Mouse (Mus musculus) retina, embryonic 14.5 days (tissue): Measurements from ENCODE around the gene Nme7.

ENCODE experiments used
- DNase-seq: peaks from one replicate; pipeline ENCODE4 v3.0.0-alpha.2; 2015; ENCODE audit warnings: low spot score

Gene Nme7

GRCm38 (mm10) chr1:164303821-164304220 is at the start of gene Nme7:
Gene Nme7 (plus strand): TSS chr1:164304121.
- no peak for DNase-seq

- no peak for DNase-seq
These were observed 49.1 kb upstream of the Nme7 start for GRCm38 (mm10) chr1:164254836-164255235.

GRCm38 (mm10) chr1:164260171-164261028 is 43.5 kb upstream of the Nme7 start:
- DNase-seq: no peak

GRCm38 (mm10) chr1:164261553-164261952 is 42.4 kb upstream of the Nme7 start:
- no peak for DNase-seq

- no peak for DNase-seq
These were observed 33.0 kb upstream of the Nme7 start for GRCm38 (mm10) chr1:164270941-164271340.

GRCm38 (mm10) chr1:164273659-164274058 is 30.3 kb upstream of the Nme7 start:
- no peak for DNase-seq

- DNase-seq: peak; percentile 95
These were observed 28.4 kb upstream of the Nme7 start, which contains the start of gene Ccdc181 for GRCm38 (mm10) chr1:164275455-164275954. Gene Ccdc181 (plus strand): TSS chr1:164275585.

GRCm38 (mm10) chr1:164276552-164276951 is 27.4 kb upstream of the Nme7 start:
- no peak for DNase-seq

- no peak for DNase-seq
These were observed 24.6 kb upstream of the Nme7 start for GRCm38 (mm10) chr1:164279332-164279731.

- no peak for DNase-seq
These were observed 19.9 kb upstream of the Nme7 start for GRCm38 (mm10) chr1:164284007-164284406.

- DNase-seq: peak; percentile 57
These were observed 16.5 kb upstream of the Nme7 start for GRCm38 (mm10) chr1:164287406-164287805.

- DNase-seq: no peak
These were observed 11.9 kb upstream of the Nme7 start for GRCm38 (mm10) chr1:164292040-164292439.

GRCm38 (mm10) chr1:164294071-164294470 is 9.8 kb upstream of the Nme7 start:
- DNase-seq: no peak

GRCm38 (mm10) chr1:164296473-164296872 is 7.4 kb upstream of the Nme7 start:
- no peak for DNase-seq

GRCm38 (mm10) chr1:164301949-164302348 is 2.0 kb upstream of the Nme7 start:
- no peak for DNase-seq

- peak; percentile 99 for DNase-seq
These were observed 3.3 kb downstream of the Nme7 start, which contains the start of gene Blzf1 for GRCm38 (mm10) chr1:164307124-164307751. Gene Blzf1 (minus strand): TSS chr1:164307489.

- DNase-seq: no peak
These were observed 4.0 kb downstream of the Nme7 start for GRCm38 (mm10) chr1:164307922-164308321.

GRCm38 (mm10) chr1:164314085-164314484 is 10.2 kb downstream of the Nme7 start:
- DNase-seq: no peak

- DNase-seq: peak; percentile 60
These were observed 11.3 kb downstream of the Nme7 start for GRCm38 (mm10) chr1:164315266-164315665.

- DNase-seq: peak; percentile 82
These were observed 12.8 kb downstream of the Nme7 start for GRCm38 (mm10) chr1:164316697-164317096.

GRCm38 (mm10) chr1:164317261-164317660 is 13.3 kb downstream of the Nme7 start:
- no peak for DNase-seq

- no peak for DNase-seq
These were observed 14.6 kb downstream of the Nme7 start for GRCm38 (mm10) chr1:164318474-164318873.

GRCm38 (mm10) chr1:164319542-164320140 is 15.7 kb downstream of the Nme7 start:
- no peak for DNase-seq
